Mouse (Mus musculus) lung, postnatal 0 days (tissue): ENCODE measurements around the gene Gatd1.

Source experiments
- CTCF ChIP-seq: IDR thresholded peaks from 2 replicates; pipeline ENCODE4 v1.5.1; 2016; ENCODE audit warnings: antibody characterized with exemption, mild to moderate bottlenecking
- EP300 ChIP-seq: IDR thresholded peaks from 2 replicates; pipeline ENCODE4 v1.6.1; 2016; ENCODE audit warnings: antibody characterized with exemption, mild to moderate bottlenecking, control low read depth

- TF ChIP-seq CTCF (no peak), EP300 (no peak)
Measured at GRCm38 (mm10) chr7:141453636-141454035, 39.7 kb upstream of the Gatd1 start.
